Mouse (Mus musculus) heart, postnatal 10 days (tissue): ENCODE results near the gene Arhgap40. TPM values are rescaled to one million over a fixed set of nuclear protein-coding genes. Genes with fewer than 3 reads are reported as not detected.

ENCODE experiments used
- total RNA-seq, 2 experiments: library from RNA; stranded (reverse); gene quantifications; 2 replicates each; pipeline ENCODE4 v1.2.3; 2021

The Arhgap40 gene
- total RNA-seq, 2 experiments from 2014 or later, result not detected

Other genes with a start within 250 kb of the Arhgap40 start
- gene Lbp, start 206.3 kb upstream of the Arhgap40 start, total RNA-seq, result 1 to 10 TPM; 5.9 to 6.6 TPM
- under 1 TPM in 1 of 2 experiments, not detected in 1; 0.24 TPM for gene Snhg11, start 137.2 kb upstream of the Arhgap40 start, total RNA-seq
- 10 to 100 TPM; 30.5 to 33.3 TPM for gene Ralgapb, start 102.9 kb upstream of the Arhgap40 start, total RNA-seq
- gene Adig, start 10.2 kb upstream of the Arhgap40 start, total RNA-seq, result 10 to 100 TPM in 1 of 2 experiments, 1 to 10 TPM in 1; 5.5 to 19.7 TPM
- not detected for gene Slc32a1, start 98.0 kb downstream of the Arhgap40 start, total RNA-seq
- 1 to 10 TPM; 7.5 to 8.2 TPM for gene Actr5, start 112.1 kb downstream of the Arhgap40 start, total RNA-seq
- 10 to 100 TPM; 18.3 to 22.1 TPM for gene Ppp1r16b, start 152.6 kb downstream of the Arhgap40 start, total RNA-seq